Mouse (Mus musculus) myocyte (in vitro differentiated cells): Measurements from ENCODE around the gene Patl2. TPM values are rescaled to one million over a fixed set of nuclear protein-coding genes. Genes with fewer than 3 reads are reported as not detected.
A peak's percentile ranks its signal among the peaks of the same experiment; 100 is the strongest.

Source experiments
- H3K27me3 ChIP-seq: one replicate; pipeline ENCODE4 v1.6.1; 2011; ENCODE audit not compliant: control insufficient read depth, insufficient read depth, insufficient read length
- H3K36me3 ChIP-seq: one replicate; pipeline ENCODE4 v1.6.1; 2011; ENCODE audit not compliant: control insufficient read depth, insufficient read depth
- H3K4me2 ChIP-seq: one replicate; pipeline ENCODE4 v1.6.1; 2011; ENCODE audit warnings: low read depth, control low read depth
- H3K4me3 ChIP-seq: one replicate; pipeline ENCODE4 v1.5.1; 2011; ENCODE audit warnings: mild to moderate bottlenecking, control low read depth, moderate library complexity
- H3K79me2 ChIP-seq: one replicate; pipeline ENCODE4 v1.6.1; 2011; ENCODE audit not compliant: control insufficient read depth, insufficient read depth
- H3ac ChIP-seq: one replicate; pipeline ENCODE4 v1.6.1; 2011; ENCODE audit not compliant: control insufficient read depth, insufficient read length
- CEBPB ChIP-seq: IDR thresholded peaks from 2 replicates; pipeline ENCODE4 v1.6.1; 2011; ENCODE audit warnings: mild to moderate bottlenecking, moderate library complexity; ENCODE audit not compliant: poor library complexity, insufficient read depth, severe bottlenecking
- E2F4 ChIP-seq: IDR thresholded peaks from one replicate; pipeline ENCODE4 v1.6.1; 2011; ENCODE audit warnings: mild to moderate bottlenecking, control low read depth, moderate library complexity; ENCODE audit not compliant: insufficient read depth
- MAX ChIP-seq: IDR thresholded peaks from one replicate; pipeline ENCODE4 v1.6.1; 2011; ENCODE audit warnings: low read depth, mild to moderate bottlenecking, control low read depth
- MYOD1 ChIP-seq, 3 experiments: IDR thresholded peaks; one replicate each; pipeline ENCODE4 v1.6.1; 2011; ENCODE audit warnings: control low read depth in 2 of 3, low read depth in 2 of 3, mild to moderate bottlenecking in 2 of 3, moderate library complexity in 1 of 3; ENCODE audit not compliant: insufficient read length in 2 of 3, control insufficient read depth in 1 of 3
- MYOG ChIP-seq, 3 experiments: IDR thresholded peaks; one replicate each; pipeline ENCODE4 v1.6.1; 2011; ENCODE audit warnings: control low read depth in 2 of 3, low read depth in 2 of 3, mild to moderate bottlenecking in 2 of 3; ENCODE audit not compliant: insufficient read length in 2 of 3, control insufficient read depth in 1 of 3, insufficient read depth in 1 of 3
- POLR2A ChIP-seq: IDR thresholded peaks from one replicate; pipeline ENCODE4 v1.6.1; 2011; ENCODE audit warnings: low read depth, mild to moderate bottlenecking, control low read depth, moderate library complexity; ENCODE audit not compliant: insufficient read length
- POLR2AphosphoS2 ChIP-seq: IDR thresholded peaks from one replicate; pipeline ENCODE4 v1.6.1; 2011; ENCODE audit warnings: low read depth, control low read depth; ENCODE audit not compliant: insufficient read length
- REST ChIP-seq: IDR thresholded peaks from one replicate; pipeline ENCODE4 v1.6.1; 2011; ENCODE audit warnings: mild to moderate bottlenecking, control low read depth, moderate library complexity; ENCODE audit not compliant: insufficient read depth, insufficient read length
- SRF ChIP-seq: IDR thresholded peaks from one replicate; pipeline ENCODE4 v1.6.1; 2011; ENCODE audit warnings: low read depth; ENCODE audit not compliant: control insufficient read depth, insufficient read length
- TCF12 ChIP-seq: IDR thresholded peaks from one replicate; pipeline ENCODE4 v1.6.1; 2011; ENCODE audit warnings: mild to moderate bottlenecking, control low read depth; ENCODE audit not compliant: poor library complexity, insufficient read depth, severe bottlenecking
- TCF3 ChIP-seq: IDR thresholded peaks from one replicate; pipeline ENCODE4 v1.6.1; 2011; ENCODE audit warnings: low read depth, control low read depth; ENCODE audit not compliant: insufficient read length
- USF1 ChIP-seq: IDR thresholded peaks from one replicate; pipeline ENCODE4 v1.6.1; 2011; ENCODE audit warnings: low read depth, mild to moderate bottlenecking, control low read depth, moderate library complexity
- polyA plus RNA-seq: library from polyadenylated mRNA; unstranded; fragments of >200 nt; fragmentation: generic; extraction: Trizol; gene quantifications from one replicate; pipeline ENCODE4 v1.2.1, GENCODE M21; 2012; ENCODE audit warnings: missing spikeins

The Patl2 gene
- polyA plus RNA-seq, result 0.07 TPM

DNA sequence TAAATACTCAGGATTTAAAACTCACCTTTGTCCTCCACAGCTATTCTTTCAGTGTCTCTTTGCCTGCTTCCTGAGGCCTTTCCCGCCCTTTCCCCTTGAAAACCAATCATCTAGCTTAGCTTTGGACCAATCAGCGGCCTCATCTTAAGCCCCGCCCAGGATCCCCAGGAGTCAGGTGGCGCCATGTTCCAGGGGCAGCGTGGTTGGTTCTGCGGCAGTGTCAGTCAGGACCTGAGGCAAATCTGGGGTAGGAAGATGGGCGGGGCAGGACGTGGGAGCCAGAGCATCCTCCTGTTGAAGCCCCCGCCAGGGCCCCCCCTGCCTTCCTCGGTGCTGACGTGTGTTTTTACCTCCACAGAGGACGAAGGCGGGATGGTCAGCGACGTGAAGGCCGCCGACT is at the start of gene Patl2, which contains the start of gene Terb2:
Gene Patl2, minus strand, starts transcription at position 84 of the 400 bp plus-strand sequence.
Gene Terb2, plus strand, starts transcription at position 167 of the 400 bp plus-strand sequence.
- Histone ChIP-seq H3K4me2 (no peak within 1 kb of the TSS), H3ac (no peak within 1 kb of the TSS), H3K27me3 (no peaks in the 10 kb centered on the region), H3K36me3 (no peaks in the 10 kb centered on the region), H3K4me3 (no peak within 1 kb of the TSS), H3K79me2 (no peaks in the 10 kb centered on the region)
- TF ChIP-seq USF1, result no peak
- no peak for TF ChIP-seq MYOD1 (IDR thresholded peaks at IDR 0.05; ENCODE audit: control insufficient read depth in 1 of 3, insufficient read length in 2 of 3, low read depth in 2 of 3)
- TF ChIP-seq TCF12, result no peak
- no peak for TF ChIP-seq POLR2A
- TF ChIP-seq MYOG (IDR thresholded peaks at IDR 0.05; ENCODE audit: control insufficient read depth in 1 of 3, insufficient read depth in 1 of 3, insufficient read length in 2 of 3, low read depth in 2 of 3), result no peak
- TF ChIP-seq E2F4, result no peak
- TF ChIP-seq MAX, result no peak
- no peak for TF ChIP-seq TCF3
- TF ChIP-seq CEBPB, result no peak
- no peak for TF ChIP-seq POLR2AphosphoS2
- no peak for TF ChIP-seq SRF
- TF ChIP-seq REST, result no peak

- H3K79me2 ChIP-seq, result no peaks in the 10 kb centered on the region
- H3K36me3 ChIP-seq, result no peaks in the 10 kb centered on the region
- TF ChIP-seq MYOG (IDR thresholded peaks at IDR 0.05; ENCODE audit: control insufficient read depth in 1 of 3, insufficient read depth in 1 of 3, insufficient read length in 2 of 3, low read depth in 2 of 3), result no peak
- no peak for TF ChIP-seq USF1
- no peak for TF ChIP-seq TCF12
- TF ChIP-seq REST, result no peak
- TF ChIP-seq SRF, result no peak
- no peak for TF ChIP-seq MAX
- TF ChIP-seq POLR2AphosphoS2, result no peak
- no peak for TF ChIP-seq CEBPB
- no peak for TF ChIP-seq E2F4
- no peak for TF ChIP-seq MYOD1 (IDR thresholded peaks at IDR 0.05; ENCODE audit: control insufficient read depth in 1 of 3, insufficient read length in 2 of 3, low read depth in 2 of 3)
- TF ChIP-seq POLR2A, result no peak
- TF ChIP-seq TCF3, result no peak
- no peak overlapping the region for H3ac ChIP-seq
- peak overlapping the region; percentile 80 for H3K4me3 ChIP-seq
- H3K4me2 ChIP-seq, result peak overlapping the region; percentile 92
- H3K27me3 ChIP-seq, result no peaks in the 10 kb centered on the region
Observed at GRCm38 (mm10) chr2:122235425-122235824, 49.4 kb upstream of the Patl2 start.

DNA sequence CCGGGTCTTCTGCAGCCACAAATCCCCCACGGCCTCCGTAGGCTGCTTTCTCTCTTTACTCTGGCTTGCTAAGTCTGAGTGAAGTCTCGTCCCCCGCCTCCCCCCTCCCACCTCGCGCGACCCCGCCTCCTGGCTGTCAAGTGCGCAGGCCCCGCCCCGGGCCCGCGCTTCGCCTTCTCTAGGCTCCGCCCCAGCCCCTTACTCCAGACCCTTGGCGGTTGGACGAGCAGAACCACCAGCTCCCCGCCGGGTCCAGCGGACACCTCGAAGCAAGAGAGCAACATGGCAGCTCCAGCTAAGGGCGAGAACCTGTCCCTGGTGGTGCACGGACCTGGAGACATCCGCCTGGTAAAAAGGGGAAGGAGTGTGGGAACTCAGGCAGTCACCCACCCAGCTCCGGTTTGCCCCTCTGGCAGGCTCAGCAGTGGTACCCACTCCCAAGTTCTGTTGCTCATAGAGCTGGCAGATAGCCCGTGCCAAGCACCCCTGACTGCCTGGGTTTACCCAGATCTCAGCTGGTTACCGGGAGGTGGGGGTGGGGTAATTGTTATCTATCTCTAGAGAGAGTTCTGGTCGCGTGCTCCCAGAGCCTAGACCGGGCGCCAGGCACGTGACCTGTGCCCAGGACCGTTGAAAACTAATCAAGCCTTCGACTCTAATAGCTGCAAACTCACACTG is 48.8 kb upstream of the Patl2 start, which contains the start of gene Sord:
Gene Sord, plus strand, starts transcription at position 139 of the 678 bp plus-strand sequence.
- H3K79me2 ChIP-seq, result no peaks in the 10 kb centered on the region
- H3K36me3 ChIP-seq, result no peaks in the 10 kb centered on the region
- H3K27me3 ChIP-seq, result no peaks in the 10 kb centered on the region
- peak within 1 kb of the TSS; percentile 92 for H3K4me2 ChIP-seq
- H3ac ChIP-seq, result peak within 1 kb of the TSS; percentile 46
- peak; percentile 78 for TF ChIP-seq USF1
- peak; percentile 40 for TF ChIP-seq POLR2A
- TF ChIP-seq E2F4, result no peak
- H3K4me3 ChIP-seq, result peak within 1 kb of the TSS; percentile 80

- no peaks in the 10 kb centered on the region for H3K36me3 ChIP-seq
- peak overlapping the region; percentile 92 for H3K4me2 ChIP-seq
- peak overlapping the region; percentile 46 for H3ac ChIP-seq
- TF ChIP-seq E2F4, result no peak
- peak; percentile 92 for TF ChIP-seq USF1
- H3K79me2 ChIP-seq, result no peaks in the 10 kb centered on the region
- peak overlapping the region; percentile 80 for H3K4me3 ChIP-seq
- no peaks in the 10 kb centered on the region for H3K27me3 ChIP-seq
Observed at GRCm38 (mm10) chr2:122233759-122234557, 48.0 kb upstream of the Patl2 start.

DNA sequence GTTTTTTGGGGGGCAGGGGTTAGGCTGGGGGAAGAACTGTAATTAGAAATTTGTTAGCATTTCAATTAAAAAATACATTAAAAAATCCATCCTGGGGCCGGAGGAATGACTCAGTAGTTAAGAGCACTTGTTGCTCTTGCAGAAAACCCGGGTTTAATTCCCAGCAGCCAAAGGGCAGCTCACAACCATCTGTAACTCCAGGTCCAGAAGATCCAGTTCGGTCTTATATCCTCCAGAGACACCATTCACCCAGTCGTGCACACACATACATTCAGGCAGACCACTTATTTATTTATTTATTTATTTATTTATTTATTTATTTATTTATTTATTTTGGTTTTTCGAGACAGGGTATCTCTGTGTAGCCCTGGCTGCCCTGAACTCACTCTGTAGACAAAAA is 47.4 kb upstream of the Patl2 start:
- Histone ChIP-seq H3K79me2 (no peaks in the 10 kb centered on the region), H3K36me3 (no peaks in the 10 kb centered on the region), H3K4me2 (no peak overlapping the region), H3K4me3 (peak overlapping the region; percentile 80), H3ac (no peak overlapping the region), H3K27me3 (no peaks in the 10 kb centered on the region)
- no peak for TF ChIP-seq TCF3
- no peak for TF ChIP-seq USF1
- no peak for TF ChIP-seq POLR2AphosphoS2
